Mouse (Mus musculus) spleen, adult 2 months (tissue): Measurements from ENCODE around the gene Chka.

Experiments
- CTCF ChIP-seq: fragments of 200-500 bp; IDR thresholded peaks from 2 replicates; pipeline ENCODE4 v1.5.1; 2011; ENCODE audit warnings: mild to moderate bottlenecking, inconsistent platforms; ENCODE audit not compliant: insufficient read depth, insufficient read length, insufficient replicate concordance; ENCODE audit errors: extremely low read depth
- POLR2A ChIP-seq: fragments of 200-500 bp; IDR thresholded peaks from 2 replicates; pipeline ENCODE4 v1.6.1; 2011; ENCODE audit warnings: low read depth, low read length, inconsistent platforms

DNA sequence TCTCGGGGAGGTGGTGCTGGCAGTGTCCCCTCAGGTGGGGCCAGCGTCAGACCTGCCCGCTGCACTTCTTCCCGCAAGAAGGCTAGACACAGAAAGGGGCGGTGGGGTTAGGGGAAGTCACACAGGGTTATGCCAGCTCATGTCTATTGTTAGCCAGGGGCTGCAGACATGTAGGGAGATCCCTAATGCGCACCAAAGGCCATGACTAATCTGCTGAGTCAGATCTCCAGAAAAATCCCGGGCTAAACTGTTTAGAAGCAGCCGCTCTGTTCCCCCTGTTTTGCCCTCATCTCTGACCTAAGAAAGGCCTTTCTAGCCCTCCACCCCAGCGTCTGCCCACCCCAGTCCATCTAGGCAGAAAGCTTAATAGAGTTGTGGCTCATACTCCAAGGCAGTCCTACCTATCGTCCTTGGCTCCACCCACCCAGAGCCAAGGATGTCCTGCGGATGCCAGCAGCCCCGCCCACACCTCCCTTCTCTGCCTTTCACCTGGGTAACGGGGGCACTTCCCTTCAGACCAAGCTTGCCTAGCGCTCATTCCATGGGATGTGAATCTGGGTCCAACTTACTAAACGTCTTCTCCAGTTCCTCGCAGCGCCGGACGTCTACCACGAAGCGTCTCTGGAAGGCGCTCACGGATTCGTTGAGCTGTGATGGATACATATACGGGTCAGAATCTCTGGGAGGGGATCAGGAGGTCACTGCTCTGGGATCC, 52.2 kb downstream of the Chka start:
- TF ChIP-seq CTCF (no peak), POLR2A (no peak)
